Mouse (Mus musculus) bone marrow macrophage, adult 2 months (primary cell): Measurements from ENCODE around the gene E130114P18Rik. TPM values are rescaled to one million over a fixed set of nuclear protein-coding genes. Genes with fewer than 3 reads are reported as not detected.

Experiments used
- H3K27ac ChIP-seq: 2 replicates; pipeline ENCODE4 v1.5.1; 2012; ENCODE audit warnings: low read depth, low read length; ENCODE audit not compliant: insufficient read depth
- H3K4me1 ChIP-seq: 2 replicates; pipeline ENCODE4 v1.6.1; 2012; ENCODE audit warnings: low read length; ENCODE audit not compliant: control insufficient read depth, insufficient read depth
- H3K4me3 ChIP-seq: 2 replicates; pipeline ENCODE4 v1.5.1; 2012; ENCODE audit warnings: mild to moderate bottlenecking, low read length, moderate library complexity; ENCODE audit not compliant: insufficient read depth
- CTCF ChIP-seq: IDR thresholded peaks from 2 replicates; pipeline ENCODE4 v1.5.1; 2012; ENCODE audit warnings: low read depth, mild to moderate bottlenecking, low read length, moderate library complexity
- POLR2A ChIP-seq: IDR thresholded peaks from 2 replicates; pipeline ENCODE4 v1.6.1; 2012; ENCODE audit warnings: mild to moderate bottlenecking, low read depth, low read length, borderline replicate concordance
- polyA plus RNA-seq: library from polyadenylated mRNA; stranded (reverse); fragments of >200 nt; gene quantifications from 2 replicates; pipeline ENCODE4 v1.2.4, GENCODE M21; 2012; ENCODE audit not compliant: missing spikeins, insufficient read depth, insufficient read length

E130114P18Rik gene
- polyA plus RNA-seq, 1 experiment: not detected

DNA sequence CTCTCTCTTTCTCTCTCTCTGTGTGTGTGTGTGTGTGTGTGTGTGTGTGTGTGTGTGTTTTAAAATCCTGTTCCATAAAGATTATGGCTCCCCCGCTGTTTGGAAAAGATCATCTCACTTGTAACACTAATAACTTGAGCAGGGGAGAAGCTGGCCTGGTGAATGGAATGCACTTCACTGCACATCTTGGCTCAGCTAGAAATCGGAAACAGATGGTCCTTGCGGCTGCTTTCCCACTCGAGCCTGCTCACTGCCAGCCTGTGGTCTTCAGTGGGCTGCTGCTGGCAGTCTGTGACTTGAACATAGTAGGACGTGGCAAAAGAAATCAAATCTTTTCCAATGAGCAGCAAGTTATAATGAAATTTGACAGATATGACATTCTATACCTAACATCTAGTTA lies 202.4 kb downstream of the E130114P18Rik start:
- no peaks in the 10 kb centered on the region for H3K4me1 ChIP-seq
- no peak overlapping the region for H3K27ac ChIP-seq
- no peak overlapping the region for H3K4me3 ChIP-seq
- TF ChIP-seq POLR2A (no peak), CTCF (no peak)

DNA sequence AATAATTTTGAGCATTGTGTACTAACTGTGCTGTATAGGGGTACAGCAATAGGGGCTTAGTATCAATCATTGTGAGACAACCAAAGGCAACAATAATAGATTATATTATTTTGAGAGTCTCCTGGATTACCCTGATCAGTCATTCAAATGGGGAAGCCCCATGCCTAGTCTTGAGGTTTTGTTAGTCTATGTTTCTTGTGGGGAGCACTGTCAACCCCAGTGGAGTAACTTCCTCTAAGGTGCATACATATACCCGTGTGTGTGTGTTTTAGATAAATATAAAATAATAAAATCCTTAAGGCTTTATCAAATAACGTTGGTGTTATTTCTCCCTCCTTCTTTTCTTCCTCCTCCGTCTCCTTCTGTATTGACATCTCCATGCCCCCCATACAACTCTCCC lies 208.6 kb downstream of the E130114P18Rik start:
- Histone ChIP-seq H3K4me1 (no peaks in the 10 kb centered on the region), H3K27ac (no peak overlapping the region), H3K4me3 (no peak overlapping the region)
- TF ChIP-seq POLR2A: no peak
- TF ChIP-seq CTCF: no peak

DNA sequence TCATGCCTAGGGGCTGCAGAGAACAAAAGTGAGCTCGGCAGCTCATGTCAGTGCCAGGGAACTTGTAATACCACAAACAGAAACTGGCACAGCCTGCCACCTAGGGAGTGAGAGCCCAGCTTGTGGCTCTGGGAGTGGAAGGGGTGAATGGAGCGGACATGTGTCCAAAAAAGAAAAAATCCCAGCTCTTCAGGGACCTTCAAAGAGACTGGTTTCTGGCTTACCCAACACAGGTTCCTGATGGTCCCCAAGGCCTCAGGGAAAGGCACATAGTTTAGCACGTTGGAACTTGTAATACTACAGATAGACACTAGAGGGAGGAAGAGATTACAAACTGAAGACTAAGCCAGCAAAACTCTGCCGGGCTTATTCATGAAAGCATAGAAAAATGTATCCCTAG lies 213.2 kb downstream of the E130114P18Rik start:
- no peak for TF ChIP-seq POLR2A
- no peak for TF ChIP-seq CTCF
- Histone ChIP-seq H3K4me1 (no peaks in the 10 kb centered on the region), H3K4me3 (no peak overlapping the region), H3K27ac (no peak overlapping the region)

GRCm38 (mm10) chr4:97564199-97564598 lies 213.7 kb downstream of the E130114P18Rik start:
- no peak overlapping the region for H3K4me3 ChIP-seq
- no peak for TF ChIP-seq CTCF
- TF ChIP-seq POLR2A: no peak
- H3K27ac ChIP-seq: no peak overlapping the region
- H3K4me1 ChIP-seq: no peaks in the 10 kb centered on the region

- H3K4me3 ChIP-seq: no peak overlapping the region
- H3K4me1 ChIP-seq: no peaks in the 10 kb centered on the region
- no peak for TF ChIP-seq CTCF
- H3K27ac ChIP-seq: no peak overlapping the region
These were observed 220.3 kb downstream of the E130114P18Rik start for GRCm38 (mm10) chr4:97557585-97557984.

DNA sequence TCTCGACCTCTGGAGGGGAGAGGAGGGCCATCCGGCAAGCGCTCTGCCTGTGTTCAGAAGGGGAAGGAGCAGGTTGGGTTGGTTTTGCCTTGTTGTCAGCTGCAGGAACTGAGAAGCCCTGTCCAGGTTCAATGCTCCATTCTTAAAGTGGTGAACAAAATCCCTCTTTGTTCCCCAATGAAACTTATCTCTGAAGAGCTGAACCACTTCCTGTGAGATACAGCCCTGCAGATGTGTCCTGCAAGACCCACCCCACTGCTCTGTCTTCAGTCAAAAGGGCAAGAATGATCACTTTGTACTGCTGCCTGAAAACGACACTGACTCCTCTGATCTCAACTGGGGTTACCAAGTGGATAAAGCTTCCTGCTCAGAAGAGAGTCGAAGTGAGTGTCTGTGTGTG lies 233.9 kb downstream of the E130114P18Rik start:
- no peak overlapping the region for H3K4me3 ChIP-seq

DNA sequence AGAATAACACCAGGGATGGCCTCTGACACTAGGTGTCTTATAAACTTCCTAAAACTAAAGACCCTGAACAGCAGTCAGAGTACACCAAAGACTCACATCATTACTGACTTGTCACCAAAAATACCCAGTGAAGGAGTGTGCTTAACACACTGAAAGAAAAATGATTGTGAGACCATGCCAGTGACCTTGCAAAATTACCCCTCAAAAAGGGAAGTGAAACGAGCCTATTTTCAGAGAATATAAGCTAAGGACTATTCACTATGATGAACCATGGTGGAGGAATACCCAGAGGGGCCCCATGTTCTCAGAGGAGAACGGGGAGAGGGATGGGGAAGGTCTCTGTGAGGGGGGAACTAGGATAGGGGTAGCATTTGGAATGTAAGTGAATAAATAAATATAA lies 245.8 kb downstream of the E130114P18Rik start:
- TF ChIP-seq CTCF: no peak
- TF ChIP-seq POLR2A: no peak
- H3K27ac ChIP-seq: no peak overlapping the region
- no peaks in the 10 kb centered on the region for H3K4me1 ChIP-seq
- no peak overlapping the region for H3K4me3 ChIP-seq

More for the DNA sequence above, 233.9 kb downstream of the E130114P18Rik start:
- Histone ChIP-seq H3K27ac (no peak overlapping the region), H3K4me1 (no peaks in the 10 kb centered on the region)
- TF ChIP-seq CTCF (no peak), POLR2A (no peak)

DNA sequence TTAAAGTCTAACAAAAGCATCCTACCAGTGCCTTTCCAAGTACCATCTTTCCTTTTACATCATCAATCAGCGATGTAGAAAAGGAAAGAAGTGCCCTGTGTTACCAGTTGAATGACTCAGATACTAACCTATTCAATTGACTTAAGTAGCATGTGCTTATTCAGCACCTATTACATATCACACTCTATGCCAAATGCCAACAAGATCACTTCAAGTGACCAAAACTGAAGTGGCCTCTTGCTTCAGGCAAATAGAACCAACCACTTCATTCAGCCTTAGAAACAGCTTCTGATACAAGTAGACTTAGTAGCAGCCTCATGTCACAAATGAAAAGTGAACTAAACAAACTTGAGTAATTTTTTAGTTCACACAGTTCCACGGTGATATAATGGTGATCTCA lies 249.4 kb downstream of the E130114P18Rik start:
- TF ChIP-seq CTCF: no peak
- no peak for TF ChIP-seq POLR2A
- no peak overlapping the region for H3K4me3 ChIP-seq
- H3K4me1 ChIP-seq: no peaks in the 10 kb centered on the region
- no peak overlapping the region for H3K27ac ChIP-seq

Other genes with a start within 250 kb of the E130114P18Rik start
- 7.8 and 8.1 TPM in 2 replicates for gene Nfia, start 5.3 kb downstream of the E130114P18Rik start, polyA plus RNA-seq